Mouse (Mus musculus) hindbrain, embryonic 14.5 days (tissue): ENCODE results near the gene Phldb3. TPM values are rescaled to one million over a fixed set of nuclear protein-coding genes. Genes with fewer than 3 reads are reported as not detected.

ENCODE experiments used
- ATAC-seq: fragments of 200-750 bp; cut with Nextera tagmentation; 2 replicates; pipeline ENCODE4 v1.8.0; 2017; ENCODE audit warnings: moderate number of reproducible peaks, mild to moderate bottlenecking, moderate TSS enrichment, moderate library complexity; ENCODE audit not compliant: low FRiP score
- DNase-seq: peaks from one replicate; pipeline ENCODE4 v3.0.0-alpha.2; 2015; ENCODE audit warnings: low spot score
- H3K27ac ChIP-seq: fragments of 300-500 bp; sonication (generic); 2 replicates; pipeline ENCODE4 v1.5.1; 2014; ENCODE audit warnings: mild to moderate bottlenecking, moderate library complexity
- H3K27me3 ChIP-seq: fragments of 300-500 bp; sonication (generic); 2 replicates; pipeline ENCODE4 v1.6.1; 2014; ENCODE audit warnings: mild to moderate bottlenecking, low read length, mixed read lengths; ENCODE audit not compliant: control insufficient read depth, insufficient read depth
- H3K36me3 ChIP-seq: fragments of 300-500 bp; sonication (generic); replicated peaks from 2 replicates; pipeline ENCODE4 v1.6.1; 2014; ENCODE audit not compliant: control insufficient read depth, insufficient read depth
- H3K4me1 ChIP-seq: fragments of 300-500 bp; sonication (generic); replicated peaks from 2 replicates; pipeline ENCODE4 v1.6.1; 2014; ENCODE audit warnings: antibody characterized with exemption, low read length, mixed read lengths; ENCODE audit not compliant: control insufficient read depth, insufficient read depth
- H3K4me2 ChIP-seq: fragments of 300-500 bp; sonication (generic); replicated peaks from 2 replicates; pipeline ENCODE4 v1.6.1; 2014; ENCODE audit warnings: mild to moderate bottlenecking, moderate library complexity
- H3K4me3 ChIP-seq: fragments of 300-500 bp; sonication (generic); replicated peaks from 2 replicates; pipeline ENCODE4 v1.5.1; 2014; ENCODE audit warnings: mild to moderate bottlenecking, low read length
- H3K9ac ChIP-seq: fragments of 300-500 bp; sonication (generic); 2 replicates; pipeline ENCODE4 v1.6.1; 2014
- H3K9me3 ChIP-seq: fragments of 300-500 bp; sonication (generic); 2 replicates; pipeline ENCODE4 v1.6.1; 2016; ENCODE audit warnings: low read length; ENCODE audit not compliant: control insufficient read depth
- WGBS: fragments of 180-500 bp; shearing (Covaris S2); extraction: QIAGEN DNeasy Blood & Tissue Kit; methylation state at CpG from one replicate; pipeline ENCODE4 v1.1.7; 2014; 5-methylcytosine and 5-hydroxymethylcytosine counted together
- polyA plus RNA-seq: library from polyadenylated mRNA; unstranded; fragments of >200 nt; fragmentation: Nextera tagmentation; extraction: Ambion mirVana; gene quantifications from 2 replicates; pipeline ENCODE4 v1.2.1, GENCODE M21; 2014

Gene Phldb3
- polyA plus RNA-seq, 1 experiment from 2014 or later: not detected

- peaks cover 9% of the 10 kb centered on the region; the same call in 1 of the 2 replicates for H3K4me1 ChIP-seq
- no peaks in the 10 kb centered on the region for H3K36me3 ChIP-seq
- no peak for DNase-seq
- peaks cover 64% of the 10 kb centered on the region for H3K27me3 ChIP-seq
- WGBS: under 1% methylated on average over 18 of the region's 18 CpGs
- no peaks in the 10 kb centered on the region for H3K9me3 ChIP-seq
- ATAC-seq: no peak
- peak overlapping the region; percentile 34 for H3K4me2 ChIP-seq
- H3K4me3 ChIP-seq: 0 out of 2 replicates have a peak overlapping the region, but pooled peaks have one; percentile 12
- H3K9ac ChIP-seq: no peak overlapping the region
- no peak overlapping the region for H3K27ac ChIP-seq
Observed at GRCm38 (mm10) chr7:24637046-24637445, 26.5 kb downstream of the Phldb3 start.

- Histone ChIP-seq H3K36me3 (no peaks in the 10 kb centered on the region), H3K4me1 (peaks cover 9% of the 10 kb centered on the region; the same call in 1 of the 2 replicates), H3K4me3 (peak overlapping the region; percentile 35), H3K27ac (no peak overlapping the region), H3K4me2 (peak overlapping the region; percentile 67), H3K9ac (0 out of 2 replicates have a peak overlapping the region, but pooled peaks have one; percentile 24), H3K27me3 (peaks cover 64% of the 10 kb centered on the region), H3K9me3 (no peaks in the 10 kb centered on the region)
- 3% methylated on average over 35 of the region's 35 CpGs for WGBS
- ATAC-seq (no peak), DNase-seq (peak; percentile 31)
Observed at GRCm38 (mm10) chr7:24638026-24638856, 27.7 kb downstream of the Phldb3 start.

- Histone ChIP-seq H3K4me3 (no peak overlapping the region), H3K4me1 (peaks cover 9% of the 10 kb centered on the region; the same call in 1 of the 2 replicates), H3K9ac (no peak overlapping the region), H3K9me3 (no peaks in the 10 kb centered on the region), H3K4me2 (no peak overlapping the region), H3K27ac (no peak overlapping the region), H3K36me3 (no peaks in the 10 kb centered on the region), H3K27me3 (peaks cover 62% of the 10 kb centered on the region)
- ATAC-seq: no peak
- 65% methylated on average over 13 of the region's 13 CpGs for WGBS
- DNase-seq: no peak
Observed at GRCm38 (mm10) chr7:24640450-24640849, 29.9 kb downstream of the Phldb3 start.

- ATAC-seq (no peak), DNase-seq (peak; percentile 34)
- H3K27ac ChIP-seq: no peak overlapping the region
- H3K27me3 ChIP-seq: peaks cover 42% of the 10 kb centered on the region
- no peak overlapping the region for H3K4me2 ChIP-seq
- no peaks in the 10 kb centered on the region for H3K36me3 ChIP-seq
- H3K4me3 ChIP-seq: no peak overlapping the region
- peaks cover 6% of the 10 kb centered on the region; the same call in 1 of the 2 replicates for H3K4me1 ChIP-seq
- no peaks in the 10 kb centered on the region for H3K9me3 ChIP-seq
- H3K9ac ChIP-seq: no peak overlapping the region
- WGBS: 6% methylated on average over 9 of the region's 9 CpGs
Observed at GRCm38 (mm10) chr7:24642491-24642890, 31.9 kb downstream of the Phldb3 start.

- Histone ChIP-seq H3K9ac (no peak overlapping the region), H3K27ac (no peak overlapping the region), H3K4me3 (no peak overlapping the region), H3K27me3 (peaks cover 22% of the 10 kb centered on the region), H3K36me3 (no peaks in the 10 kb centered on the region), H3K4me2 (no peak overlapping the region), H3K9me3 (no peaks in the 10 kb centered on the region), H3K4me1 (no peaks in the 10 kb centered on the region)
- ATAC-seq: no peak
- no peak for DNase-seq
- WGBS: 84% methylated on average over 6 of the region's 6 CpGs
Observed at GRCm38 (mm10) chr7:24644492-24644891, 33.9 kb downstream of the Phldb3 start.

GRCm38 (mm10) chr7:24644996-24645395 lies 34.4 kb downstream of the Phldb3 start:
- Histone ChIP-seq H3K27ac (no peak overlapping the region), H3K9ac (no peak overlapping the region), H3K4me2 (no peak overlapping the region), H3K27me3 (peaks cover 17% of the 10 kb centered on the region), H3K4me3 (no peak overlapping the region), H3K4me1 (no peaks in the 10 kb centered on the region), H3K9me3 (no peaks in the 10 kb centered on the region), H3K36me3 (no peaks in the 10 kb centered on the region)
- 69% methylated on average over 7 of the region's 7 CpGs for WGBS
- DNase-seq (no peak), ATAC-seq (no peak)

GRCm38 (mm10) chr7:24646486-24646885 lies 35.9 kb downstream of the Phldb3 start:
- Histone ChIP-seq H3K27ac (no peak overlapping the region), H3K36me3 (no peaks in the 10 kb centered on the region), H3K27me3 (peaks cover 3% of the 10 kb centered on the region; the same call in 1 of the 2 replicates), H3K9ac (no peak overlapping the region), H3K9me3 (no peaks in the 10 kb centered on the region), H3K4me1 (no peaks in the 10 kb centered on the region), H3K4me3 (no peak overlapping the region), H3K4me2 (no peak overlapping the region)
- DNase-seq (no peak), ATAC-seq (no peak)
- WGBS: 78% methylated on average over 7 of the region's 7 CpGs

- Histone ChIP-seq H3K9me3 (no peaks in the 10 kb centered on the region), H3K36me3 (no peaks in the 10 kb centered on the region), H3K4me2 (no peak overlapping the region), H3K27me3 (no peaks in the 10 kb centered on the region), H3K4me1 (no peaks in the 10 kb centered on the region), H3K4me3 (no peak overlapping the region), H3K9ac (no peak overlapping the region), H3K27ac (no peak overlapping the region)
- ATAC-seq (no peak), DNase-seq (peak; percentile 50)
- WGBS: 27% methylated on average over 7 of the region's 7 CpGs
Observed at GRCm38 (mm10) chr7:24653681-24654080, 43.1 kb downstream of the Phldb3 start.

- no peaks in the 10 kb centered on the region for H3K4me1 ChIP-seq
- H3K27ac ChIP-seq: no peak overlapping the region
- WGBS: 58% methylated on average over 12 of the region's 12 CpGs
- no peak overlapping the region for H3K4me2 ChIP-seq
- H3K4me3 ChIP-seq: no peak overlapping the region
- ATAC-seq (no peak), DNase-seq (no peak)
- no peaks in the 10 kb centered on the region for H3K36me3 ChIP-seq
- no peak overlapping the region for H3K9ac ChIP-seq
- H3K27me3 ChIP-seq: no peaks in the 10 kb centered on the region
- no peaks in the 10 kb centered on the region for H3K9me3 ChIP-seq
Observed at GRCm38 (mm10) chr7:24659737-24660357, 49.3 kb downstream of the Phldb3 start.
